Mouse (Mus musculus): ENCODE data around the gene Krtap10-10. TPM values are rescaled to one million over a fixed set of nuclear protein-coding genes. Genes with fewer than 3 reads are reported as not detected.
A peak's percentile ranks its signal among the peaks of the same experiment; 100 is the strongest.

Gene Krtap10-10
- total RNA-seq, 2 experiments from 2014 or later: not detected

DNA sequence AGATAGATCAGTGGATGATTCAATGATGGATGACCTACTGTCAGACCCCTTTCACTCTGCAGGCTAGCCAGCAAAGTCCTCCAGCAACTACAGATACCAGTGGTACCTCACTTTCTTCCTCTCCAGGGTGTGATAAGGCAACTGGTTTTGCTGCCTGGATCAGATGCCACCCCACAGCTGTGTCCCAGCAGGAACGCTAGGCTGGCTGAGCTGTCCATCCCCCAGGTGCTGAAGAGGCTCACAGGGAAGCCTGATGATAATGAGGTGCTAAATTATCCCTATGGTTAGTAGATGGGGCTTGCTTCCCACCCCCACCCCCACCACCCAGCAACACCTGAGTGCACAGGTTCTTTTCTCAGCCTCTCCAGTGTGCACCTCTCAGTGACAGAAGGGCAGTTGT, 31.8 kb downstream of the Krtap10-10 start:
- no peak for DNase-seq

DNA sequence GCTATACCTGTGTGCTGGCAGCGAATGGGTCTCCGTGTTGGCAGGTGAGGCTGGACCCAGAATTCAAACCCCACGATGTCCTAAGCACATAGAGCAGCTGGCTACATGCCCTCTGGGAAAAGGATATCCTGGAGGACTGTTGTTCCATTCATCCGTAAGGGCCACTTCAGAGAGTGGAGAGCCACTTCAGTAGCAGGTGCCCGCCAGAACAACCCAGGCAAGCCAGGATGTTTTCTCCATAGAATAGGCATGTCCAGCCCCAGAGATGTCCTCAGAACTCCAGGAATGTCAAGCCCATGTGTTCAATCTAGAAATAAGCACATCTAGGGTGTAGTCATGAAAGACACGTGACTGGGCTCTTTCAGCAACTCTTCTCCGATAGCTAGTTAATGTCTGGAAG, 33.9 kb downstream of the Krtap10-10 start:
- DNase-seq: no peak

DNA sequence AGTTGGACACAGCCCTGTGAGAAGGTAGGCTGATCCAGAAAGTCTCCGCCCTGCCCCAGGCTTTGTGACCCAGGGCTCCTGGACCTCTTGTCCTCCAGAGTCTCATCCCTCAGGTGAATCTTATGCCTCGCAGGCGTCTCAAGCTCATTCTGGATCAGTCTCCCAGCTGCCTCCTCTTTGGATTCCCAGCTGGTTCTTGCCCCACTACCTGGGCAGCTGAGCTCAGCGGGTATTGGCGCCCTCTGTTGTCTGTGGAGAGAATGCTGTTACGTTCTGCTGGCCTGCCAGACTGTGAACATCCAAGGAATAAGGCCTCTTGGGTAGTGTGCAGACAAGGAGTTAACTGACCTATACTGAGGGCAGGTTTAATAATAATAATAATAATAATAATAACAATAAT, 43.2 kb downstream of the Krtap10-10 start:
- peak; percentile 31 for DNase-seq

DNA sequence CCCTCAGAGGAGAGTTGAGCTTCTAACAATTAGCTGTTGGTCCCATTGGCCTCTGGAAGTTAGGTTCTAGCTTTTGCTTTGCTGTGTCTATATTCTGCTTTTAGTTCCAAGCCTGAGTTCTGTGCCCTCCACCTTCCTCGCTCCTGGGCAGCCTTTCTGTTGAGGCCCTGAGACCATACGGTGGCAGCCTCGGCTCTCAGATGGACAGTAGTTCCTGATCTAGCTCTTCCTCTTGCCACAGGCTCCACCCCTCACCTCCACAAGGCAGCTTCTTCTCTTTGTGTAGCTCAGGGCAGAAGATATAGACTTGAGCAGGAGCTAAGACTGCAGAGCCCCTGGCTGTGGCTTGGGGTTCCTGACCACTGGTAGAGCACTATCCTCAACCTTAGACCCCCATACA, 44.6 kb downstream of the Krtap10-10 start:
- no peak for DNase-seq

DNA sequence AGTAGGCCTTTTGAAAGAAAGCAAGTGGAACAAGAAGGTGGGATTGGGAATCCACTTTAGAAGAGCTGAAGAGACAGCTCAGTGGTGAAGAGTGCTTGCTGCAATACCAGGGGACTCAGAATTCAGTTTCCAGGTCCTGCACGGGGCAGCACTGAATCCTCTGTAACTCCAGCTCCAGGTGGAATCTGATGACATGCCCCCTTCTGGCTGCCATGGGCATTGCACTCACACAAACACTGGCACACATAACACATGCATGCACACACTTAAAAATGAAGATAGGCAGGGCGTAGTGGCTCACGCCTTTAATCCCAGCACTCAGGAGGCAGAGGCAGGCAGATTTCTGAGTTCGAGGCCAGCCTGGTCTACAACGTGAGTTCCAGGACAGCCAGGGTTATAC, 46.8 kb downstream of the Krtap10-10 start:
- DNase-seq: no peak

DNA sequence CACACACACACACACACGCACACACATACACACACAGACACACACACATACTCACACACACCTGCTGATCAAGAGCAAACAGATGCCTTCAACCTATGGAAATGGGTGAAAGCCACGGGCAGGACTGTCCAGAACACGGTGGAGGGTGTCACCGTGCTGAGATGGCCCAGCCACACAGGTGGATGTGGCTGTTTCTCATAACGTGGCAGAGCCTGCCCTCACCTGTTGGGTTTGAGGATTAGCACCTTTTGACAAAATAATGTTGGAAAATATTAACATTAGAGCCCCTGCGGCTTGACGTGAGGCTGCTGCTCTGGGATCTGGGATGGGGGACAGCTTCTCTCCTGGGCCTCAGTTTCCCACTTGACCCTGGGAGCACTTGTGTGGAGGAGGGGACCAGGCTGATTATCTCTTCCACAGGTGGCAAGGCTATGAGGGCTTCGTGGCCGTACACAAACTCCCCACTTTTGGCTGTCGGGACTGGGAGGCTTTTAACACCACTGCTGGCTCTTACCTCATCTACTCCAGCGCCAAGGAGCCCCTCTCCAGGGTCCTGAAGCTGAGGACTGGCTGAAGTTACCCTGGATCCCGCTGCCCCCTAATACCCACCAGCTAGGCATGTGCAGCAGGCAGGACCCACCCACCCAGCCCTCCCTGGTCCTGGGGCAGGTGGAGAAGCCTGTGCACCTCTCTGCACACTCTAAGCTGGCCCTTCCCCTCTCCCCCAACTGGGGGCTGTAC, 50.4 kb downstream of the Krtap10-10 start:
- no peak for DNase-seq

Other genes starting within 250 kb of the Krtap10-10 start
- gene Sumo3, start 229.8 kb upstream of the Krtap10-10 start, total RNA-seq (2021): 10 to 100 TPM; 64.5 to 65.3 TPM
- gene Gm49325, start 229.8 kb upstream of the Krtap10-10 start, total RNA-seq (2021): 10 to 100 TPM in 1 of 2 experiments, 1 to 10 TPM in 1; 10.0 to 11.4 TPM
- gene Ube2g2, start 213.7 kb upstream of the Krtap10-10 start, total RNA-seq (2021): 10 to 100 TPM; 81.3 to 85.4 TPM
- gene Tspear, start 149.4 kb upstream of the Krtap10-10 start, total RNA-seq (2021): not detected
- gene Gm19402, start 145.2 kb upstream of the Krtap10-10 start, total RNA-seq (2021): not detected
- gene Gm9508, start 138.7 kb upstream of the Krtap10-10 start, total RNA-seq (2021): not detected
- gene Gm10272, start 129.3 kb upstream of the Krtap10-10 start, total RNA-seq (2021): not detected
- gene Gm10024, start 124.5 kb upstream of the Krtap10-10 start, total RNA-seq (2021): not detected
- not detected for gene Gm10142, start 120.1 kb upstream of the Krtap10-10 start, total RNA-seq (2021)
- gene Krtap12-1, start 115.3 kb upstream of the Krtap10-10 start, total RNA-seq (2021): not detected
- gene Gm10100, start 109.5 kb upstream of the Krtap10-10 start, total RNA-seq (2021): not detected
- not detected for gene Gm18596, start 93.3 kb upstream of the Krtap10-10 start, total RNA-seq (2021)
- not detected for gene Gm9736, start 84.6 kb upstream of the Krtap10-10 start, total RNA-seq (2021)
- not detected for gene Gm3233, start 76.3 kb upstream of the Krtap10-10 start, total RNA-seq (2021)
- not detected for gene Gm3238, start 64.6 kb upstream of the Krtap10-10 start, total RNA-seq (2021)
- not detected for gene Gm7138, start 59.0 kb upstream of the Krtap10-10 start, total RNA-seq (2021)
- gene Gm3250, start 53.4 kb upstream of the Krtap10-10 start, total RNA-seq (2021): not detected
- gene Gm7137, start 47.7 kb upstream of the Krtap10-10 start, total RNA-seq (2021): not detected
- not detected for gene Gm9639, start 40.9 kb upstream of the Krtap10-10 start, total RNA-seq (2021)
- not detected for gene Gm19668, start 36.8 kb upstream of the Krtap10-10 start, total RNA-seq (2021)
- gene Gm9507, start 24.1 kb upstream of the Krtap10-10 start, total RNA-seq (2021): not detected
- gene Gm2696, start 21.3 kb upstream of the Krtap10-10 start, total RNA-seq (2021): not detected
- gene Krtap10-4, start 8.9 kb upstream of the Krtap10-10 start, total RNA-seq (2021): not detected
- not detected for gene Gm36176, start 10.9 kb downstream of the Krtap10-10 start, total RNA-seq (2021)
- not detected for gene Gm10318, start 16.9 kb downstream of the Krtap10-10 start, total RNA-seq (2021)
- not detected for gene Gm3285, start 26.0 kb downstream of the Krtap10-10 start, total RNA-seq (2021)
- under 1 TPM; 0.72 to 0.78 TPM for gene Lrrc3, start 66.6 kb downstream of the Krtap10-10 start, total RNA-seq (2021)
- gene Trpm2, start 134.6 kb downstream of the Krtap10-10 start, total RNA-seq (2021): under 1 TPM; 0.26 to 0.75 TPM
- 1 to 10 TPM; 5.1 to 6.3 TPM for gene 1810043G02Rik, start 142.6 kb downstream of the Krtap10-10 start, total RNA-seq (2021)
- gene Pfkl, start 174.1 kb downstream of the Krtap10-10 start, total RNA-seq (2021): 10 to 100 TPM in 1 of 2 experiments, 1 to 10 TPM in 1; 9.7 to 12.2 TPM
- not detected for gene Dnmt3l, start 206.0 kb downstream of the Krtap10-10 start, total RNA-seq (2021)
- gene Aire, start 207.7 kb downstream of the Krtap10-10 start, total RNA-seq (2021): not detected
- gene Icosl, start 233.4 kb downstream of the Krtap10-10 start, total RNA-seq (2021): 1 to 10 TPM; 2.0 to 2.3 TPM

All from gastrocnemius, postnatal 10 days (tissue).